Mouse (Mus musculus) kidney, adult 2 months (tissue): ENCODE measurements around the gene Astn2. TPM values are rescaled to one million over a fixed set of nuclear protein-coding genes. Genes with fewer than 3 reads are reported as not detected.

ENCODE experiments used
- DNase-seq: peaks from one replicate; pipeline ENCODE4 v3.0.0; 2021
- H3K27ac ChIP-seq: fragments of 200-500 bp; 2 replicates; pipeline ENCODE4 v1.5.1; 2012; ENCODE audit warnings: low read depth, low read length, control low read depth, inconsistent platforms; ENCODE audit not compliant: insufficient read depth
- H3K27me3 ChIP-seq: fragments of 200-500 bp; replicated peaks from 2 replicates; pipeline ENCODE4 v1.6.1; 2012; ENCODE audit warnings: mild to moderate bottlenecking, moderate library complexity, low read length, inconsistent platforms; ENCODE audit not compliant: control insufficient read depth, insufficient read depth
- H3K36me3 ChIP-seq: fragments of 200-500 bp; 2 replicates; pipeline ENCODE4 v1.6.1; 2012; ENCODE audit warnings: mild to moderate bottlenecking, moderate library complexity, low read length, inconsistent platforms; ENCODE audit not compliant: control insufficient read depth, insufficient read depth
- H3K4me1 ChIP-seq: fragments of 200-500 bp; 2 replicates; pipeline ENCODE4 v1.6.1; 2011; ENCODE audit warnings: low read length; ENCODE audit not compliant: control insufficient read depth, insufficient read depth
- H3K4me3 ChIP-seq: fragments of 200-500 bp; 2 replicates; pipeline ENCODE4 v1.5.1; 2011; ENCODE audit warnings: mild to moderate bottlenecking, low read depth, low read length, control low read depth; ENCODE audit not compliant: insufficient read depth
- CTCF ChIP-seq: fragments of 200-500 bp; conservative IDR thresholded peaks from 2 replicates; pipeline ENCODE4 v1.5.1; 2011; ENCODE audit warnings: low read depth, mild to moderate bottlenecking, control low read depth, low read length, moderate library complexity, mixed read lengths; ENCODE audit not compliant: insufficient read depth, insufficient read length
- POLR2A ChIP-seq: fragments of 200-500 bp; IDR thresholded peaks from one replicate; pipeline ENCODE4 v1.6.1; 2011; ENCODE audit warnings: low read depth, low read length, control low read depth
- WGBS: fragments of 180-500 bp; shearing (Covaris S2); methylation state at CpG from one replicate; pipeline ENCODE4 v1.1.7; 2018; 5-methylcytosine and 5-hydroxymethylcytosine counted together
- polyA plus RNA-seq: library from polyadenylated mRNA; depleted of rRNA; stranded (reverse); fragments of >200 nt; gene quantifications from 2 replicates; pipeline ENCODE4 v1.2.3, GENCODE M21; 2012

The Astn2 gene
- polyA plus RNA-seq, 1 experiment = 2.5 TPM

DNA sequence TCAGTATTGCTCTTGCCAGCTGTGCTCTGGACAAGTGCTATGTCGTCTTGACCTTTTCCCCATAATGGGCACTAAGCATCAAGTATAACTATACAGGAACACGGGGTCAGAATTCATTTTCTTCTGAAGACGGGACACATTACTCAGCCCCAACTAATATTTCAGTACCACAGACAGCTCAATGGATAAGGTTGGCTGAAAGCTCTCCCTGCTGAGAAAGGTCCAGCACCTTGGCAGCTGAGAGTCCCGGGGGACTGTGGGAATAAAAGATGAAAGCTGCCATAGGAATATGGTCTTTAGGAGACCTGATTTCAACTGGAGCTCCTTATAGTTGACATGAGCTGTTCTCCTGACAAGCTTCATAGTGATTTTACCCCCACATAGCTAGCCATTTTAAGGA is 421.5 kb downstream of the Astn2 start:
- TF ChIP-seq CTCF = no peak
- no peak for TF ChIP-seq POLR2A
- H3K27me3 ChIP-seq = no peaks in the 10 kb centered on the region
- H3K27ac ChIP-seq = no peak overlapping the region
- no peaks in the 10 kb centered on the region for H3K4me1 ChIP-seq
- WGBS = 33% methylated on average over 4 of the region's 4 CpGs
- DNase-seq = no peak
- H3K4me3 ChIP-seq = no peak overlapping the region
- H3K36me3 ChIP-seq = no peaks in the 10 kb centered on the region

DNA sequence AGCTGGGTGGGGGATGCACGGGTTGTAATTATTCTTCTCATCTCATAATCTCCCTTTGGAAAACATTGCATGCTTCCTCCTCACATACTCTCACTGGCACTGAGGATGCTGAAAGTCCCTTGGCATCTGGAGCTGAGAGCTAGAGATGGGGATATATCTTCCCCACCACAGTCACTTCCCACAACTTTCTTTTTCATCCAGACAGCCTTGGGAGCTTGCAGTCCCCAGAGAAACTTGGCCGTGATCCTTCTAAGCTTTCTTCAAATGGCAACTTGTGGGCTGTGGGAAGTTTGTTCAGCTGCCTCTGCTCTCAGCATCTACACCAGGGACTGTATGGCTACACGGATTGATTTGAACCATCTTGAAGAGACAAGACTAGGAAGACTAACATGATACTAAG is 428.2 kb downstream of the Astn2 start:
- no peak for DNase-seq
- WGBS = 81% methylated on average over 3 of the region's 3 CpGs

DNA sequence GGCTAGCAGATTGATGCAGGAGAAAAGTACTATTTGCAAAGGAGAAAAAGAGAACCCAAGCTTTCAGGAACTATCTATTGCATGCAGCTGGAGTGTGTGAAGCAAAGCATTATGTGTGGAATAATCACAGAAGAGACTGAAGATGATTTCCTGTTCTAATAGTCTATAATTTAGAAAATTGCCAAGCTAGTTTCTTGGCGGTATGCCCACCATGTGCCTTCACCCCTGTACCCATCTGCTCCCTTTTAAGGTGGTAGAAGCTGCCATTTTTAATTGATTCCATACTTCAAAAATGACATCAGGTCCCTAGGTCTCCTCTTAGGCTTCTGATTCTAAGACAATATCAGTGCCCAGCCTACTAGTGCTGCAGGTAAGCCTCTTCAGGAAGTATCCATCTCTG is 432.0 kb downstream of the Astn2 start:
- Histone ChIP-seq H3K36me3 (no peaks in the 10 kb centered on the region), H3K4me1 (no peaks in the 10 kb centered on the region), H3K4me3 (no peak overlapping the region), H3K27ac (no peak overlapping the region), H3K27me3 (no peaks in the 10 kb centered on the region)
- no peak for DNase-seq
- TF ChIP-seq POLR2A (no peak), CTCF (no peak)
- 83% methylated on average over 1 of the region's 1 CpGs for WGBS

More for the DNA sequence above, 428.2 kb downstream of the Astn2 start:
- TF ChIP-seq CTCF = no peak
- no peak overlapping the region for H3K27ac ChIP-seq
- H3K27me3 ChIP-seq = no peaks in the 10 kb centered on the region
- H3K4me3 ChIP-seq = no peak overlapping the region
- no peaks in the 10 kb centered on the region for H3K36me3 ChIP-seq
- H3K4me1 ChIP-seq = no peaks in the 10 kb centered on the region

DNA sequence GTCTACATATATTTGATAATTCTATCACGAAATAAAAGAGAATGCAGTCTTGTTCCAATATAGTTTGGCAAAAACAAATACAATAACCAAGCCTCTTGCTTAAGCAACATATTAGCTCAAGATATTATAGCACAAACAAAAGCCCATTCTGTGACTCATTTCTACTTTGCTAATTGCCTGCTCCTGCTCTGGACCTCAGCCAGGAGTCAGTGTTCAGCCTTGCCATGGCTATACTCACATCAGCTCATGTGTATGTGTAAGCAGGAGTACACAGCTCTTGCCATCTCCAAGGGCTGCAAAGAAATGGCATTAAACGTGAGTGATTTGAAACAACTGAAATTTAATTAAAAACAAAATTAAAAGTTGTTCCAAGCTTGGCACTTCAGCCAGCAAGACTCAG is 435.1 kb downstream of the Astn2 start:
- Histone ChIP-seq H3K36me3 (no peaks in the 10 kb centered on the region), H3K4me3 (no peak overlapping the region), H3K4me1 (no peaks in the 10 kb centered on the region), H3K27me3 (no peaks in the 10 kb centered on the region), H3K27ac (no peak overlapping the region)
- DNase-seq = no peak
- no peak for TF ChIP-seq POLR2A
- no peak for TF ChIP-seq CTCF
- WGBS = 62% methylated on average over 2 of the region's 2 CpGs

DNA sequence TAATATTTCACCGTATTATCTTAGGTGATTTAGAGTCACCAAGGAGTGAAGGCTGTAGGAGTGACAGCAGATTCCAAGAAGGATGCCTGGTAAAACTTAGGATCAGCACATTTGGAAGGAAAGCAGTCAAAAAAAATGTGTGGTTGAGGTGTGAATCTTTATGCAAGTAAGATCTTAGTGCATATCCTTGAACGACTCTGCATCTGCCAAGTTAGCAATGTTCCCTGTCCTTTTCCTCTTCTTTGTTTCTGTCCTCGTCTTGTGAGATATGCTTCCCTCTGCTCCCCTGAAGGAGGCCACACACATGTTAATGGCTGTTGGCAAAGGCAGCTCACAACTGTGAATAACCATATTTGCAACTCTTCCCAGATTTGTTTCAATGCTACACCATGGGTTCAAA is 439.8 kb downstream of the Astn2 start:
- no peak for DNase-seq
- 77% methylated on average over 3 of the region's 3 CpGs for WGBS
- H3K36me3 ChIP-seq = no peaks in the 10 kb centered on the region
- TF ChIP-seq CTCF (no peak), POLR2A (no peak)
- no peak overlapping the region for H3K27ac ChIP-seq
- no peak overlapping the region for H3K4me3 ChIP-seq
- no peaks in the 10 kb centered on the region for H3K4me1 ChIP-seq
- H3K27me3 ChIP-seq = no peaks in the 10 kb centered on the region

DNA sequence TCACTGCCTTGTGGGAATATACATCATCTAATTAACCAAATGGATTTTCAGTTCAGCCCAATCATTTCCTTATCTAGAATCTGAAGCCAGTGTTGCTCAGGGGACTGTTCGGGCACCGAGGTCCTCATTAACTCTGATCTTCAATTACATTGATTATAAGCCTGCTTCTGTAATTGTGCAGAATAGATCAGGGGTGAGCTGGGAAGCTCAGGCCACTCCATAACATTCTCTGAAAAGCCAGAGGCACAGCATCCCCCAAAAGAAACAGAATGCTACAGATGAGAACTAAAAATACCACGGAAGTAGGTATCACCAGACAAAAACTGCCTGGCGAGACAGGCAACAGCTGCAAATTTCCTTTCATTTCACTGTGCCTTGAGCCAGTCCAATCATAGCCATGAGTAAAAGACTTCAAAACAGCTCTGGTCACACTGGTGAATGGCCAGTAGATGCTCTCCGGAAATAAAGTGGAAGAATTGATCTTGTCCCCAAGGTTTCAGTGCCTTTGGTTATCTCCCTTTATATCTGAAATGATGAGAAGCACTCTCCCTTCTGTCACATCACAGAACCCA is 445.1 kb downstream of the Astn2 start:
- WGBS = 85% methylated on average over 5 of the region's 5 CpGs
- DNase-seq = no peak

DNA sequence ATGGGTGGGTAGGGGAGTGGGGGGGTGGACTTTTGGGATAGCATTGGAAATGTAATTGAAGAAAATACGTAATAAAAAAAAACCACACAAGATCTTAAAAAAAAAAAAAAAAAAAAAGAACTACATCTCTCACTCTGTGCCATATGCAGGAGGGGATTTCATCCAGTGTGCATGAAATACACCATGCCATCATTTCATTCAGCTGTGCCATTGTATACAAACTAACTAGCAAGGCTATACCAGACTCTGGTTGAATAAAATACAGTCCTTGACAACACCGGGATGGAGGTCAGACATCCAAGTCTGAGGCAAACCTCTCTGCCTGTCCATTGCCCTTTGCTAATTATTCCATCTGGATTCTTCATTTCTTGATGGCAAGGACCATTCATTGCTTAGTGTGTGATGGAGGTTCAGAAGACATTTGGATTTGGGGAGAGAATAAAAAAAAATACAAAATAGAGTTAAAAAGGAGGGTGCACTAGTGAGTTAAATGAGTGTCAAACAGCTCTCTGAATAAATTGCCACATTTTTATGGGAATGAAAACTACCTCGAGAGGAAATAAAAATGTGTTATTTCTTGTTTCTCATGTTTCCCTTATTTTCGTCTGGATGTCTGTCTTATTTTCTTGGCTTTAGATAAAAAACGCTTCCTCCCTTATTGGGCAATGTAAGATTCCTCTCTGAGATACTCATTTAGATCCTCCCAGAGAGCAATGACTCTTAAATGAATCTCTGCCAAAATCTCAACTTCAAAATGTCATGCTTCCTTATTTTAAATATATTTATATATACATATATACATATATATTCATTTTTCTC is 445.8 kb downstream of the Astn2 start:
- 60% methylated on average over 5 of the region's 5 CpGs for WGBS
- Histone ChIP-seq H3K27me3 (no peaks in the 10 kb centered on the region), H3K4me1 (no peaks in the 10 kb centered on the region), H3K27ac (no peak overlapping the region), H3K4me3 (no peak overlapping the region), H3K36me3 (no peaks in the 10 kb centered on the region)
- no peak for DNase-seq
- TF ChIP-seq POLR2A (no peak), CTCF (no peak)

More for the DNA sequence above, 445.1 kb downstream of the Astn2 start:
- TF ChIP-seq CTCF (no peak), POLR2A (no peak)
- Histone ChIP-seq H3K36me3 (no peaks in the 10 kb centered on the region), H3K4me3 (no peak overlapping the region), H3K27me3 (no peaks in the 10 kb centered on the region), H3K27ac (no peak overlapping the region), H3K4me1 (no peaks in the 10 kb centered on the region)
